Mouse (Mus musculus): Measurements from ENCODE around the gene Tex33.
A peak's percentile ranks its signal among the peaks of the same experiment; 100 is the strongest.
"Not testable (repeated sequence)": the region's sequence is repeated elsewhere in the genome, so short reads cannot be mapped to it uniquely, and the experiment has no call there.

DNA sequence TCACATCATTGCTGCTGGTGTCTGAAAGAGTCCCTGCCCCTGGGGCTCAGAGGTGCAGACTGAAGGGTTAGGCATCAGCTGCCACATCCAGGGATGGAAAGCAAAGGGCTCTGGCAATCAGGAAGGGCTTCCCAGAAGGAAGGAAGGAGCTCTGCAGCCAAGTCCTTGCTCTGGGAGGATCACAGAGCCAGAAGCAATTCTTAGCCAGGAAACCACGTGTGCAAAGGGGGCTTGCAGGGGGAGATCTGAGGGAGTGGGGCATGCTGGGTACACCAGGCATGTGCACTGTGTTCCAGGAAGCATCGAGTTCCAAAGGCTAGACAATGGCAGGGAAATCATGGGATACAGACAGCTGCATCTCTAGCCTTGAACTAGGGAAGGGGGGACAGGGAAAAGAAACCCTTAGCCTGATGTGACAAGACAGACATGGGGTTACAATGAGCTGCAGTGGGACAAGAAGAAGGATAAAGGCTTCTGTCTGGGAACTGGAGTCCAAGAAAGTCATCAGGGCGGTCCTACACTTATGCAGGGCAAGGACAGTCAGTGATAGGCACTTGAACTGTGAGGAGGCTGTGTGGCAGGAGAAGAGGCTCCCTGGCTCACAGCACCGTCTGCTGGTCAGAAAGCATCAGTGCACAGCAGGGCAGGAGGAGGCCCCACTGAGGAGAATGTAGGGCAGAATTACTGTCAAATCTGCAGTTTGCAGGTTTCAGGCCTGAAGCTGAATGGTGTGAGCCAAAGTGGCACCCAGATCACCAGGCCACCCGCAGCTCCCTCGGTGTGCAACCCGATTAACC lies 55.9 kb downstream of the Tex33 start:
- peak; percentile 89; the same call in 1 of the 2 replicates for TF ChIP-seq CTCF (IDR thresholded peaks at IDR 0.05; ENCODE audit: extremely low read depth, insufficient read depth, insufficient read length, insufficient replicate concordance)
- not testable (repeated sequence) for TF ChIP-seq POLR2A (IDR thresholded peaks at IDR 0.05; ENCODE audit: low read depth, low read length)

All from spleen, adult 2 months (tissue).